Mouse (Mus musculus): ENCODE measurements around the gene Glce. TPM values are rescaled to one million over a fixed set of nuclear protein-coding genes. Genes with fewer than 3 reads are reported as not detected.

Gene Glce
- total RNA-seq, 2 experiments from 2014 or later: 8.4 to 8.5 TPM

Other genes starting within 250 kb of the Glce start
- gene Rplp1, start 208.1 kb downstream of the Glce start, total RNA-seq (2014; fragmentation: Nextera tagmentation): 5,809 and 5,838 TPM in 2 replicates
- 6,867 and 6,903 TPM in 2 replicates for gene Rplp1, start 208.1 kb downstream of the Glce start, total RNA-seq (2017)
- gene Kif23, start 175.9 kb downstream of the Glce start, total RNA-seq (2014; fragmentation: Nextera tagmentation): 54.7 and 95.0 TPM in 2 replicates
- gene Kif23, start 175.9 kb downstream of the Glce start, total RNA-seq (2017): 59.4 and 67.3 TPM in 2 replicates
- 1.5 TPM in 1 of 2 replicates, not detected in the other for gene Paqr5, start 95.8 kb downstream of the Glce start, total RNA-seq (2014; fragmentation: Nextera tagmentation)
- 0.65 TPM in 1 of 2 replicates, not detected in the other for gene Paqr5, start 95.8 kb downstream of the Glce start, total RNA-seq (2017)
- gene Spesp1, start 159.6 kb upstream of the Glce start, total RNA-seq (2014; fragmentation: Nextera tagmentation): not detected in 2 replicates
- not detected in 2 replicates for gene Spesp1, start 159.6 kb upstream of the Glce start, total RNA-seq (2017)
- gene Anp32a, start 218.6 kb upstream of the Glce start, total RNA-seq (2014; fragmentation: Nextera tagmentation): 205 and 266 TPM in 2 replicates
- 606 and 1,097 TPM in 2 replicates for gene Anp32a, start 218.6 kb upstream of the Glce start, total RNA-seq (2017)

All from megakaryocyte-erythroid progenitor cell, adult 5-6 weeks (primary cell).